In the genomic region with DNA sequence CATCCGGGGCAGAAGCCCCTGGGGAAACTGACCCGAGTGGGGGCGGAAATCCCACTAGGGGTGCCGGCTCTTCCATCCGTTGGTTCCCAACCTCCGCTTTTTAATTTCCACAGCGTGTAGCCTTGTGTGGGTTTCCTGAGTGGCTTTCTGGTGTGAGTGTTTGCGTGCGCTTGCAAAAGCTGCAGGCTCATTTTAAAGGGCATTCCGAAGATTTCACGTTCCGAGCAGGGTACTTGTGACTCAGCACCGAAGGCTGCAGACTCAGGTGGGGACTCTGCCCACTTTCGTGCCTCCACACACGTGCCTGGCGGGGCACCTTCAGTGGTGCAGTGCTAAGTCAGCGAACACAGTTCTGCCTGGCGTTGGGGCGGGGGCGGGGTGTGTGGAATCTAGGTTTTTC, we compare ENCODE assay signal across 8 mouse cellular contexts. TPM values are rescaled to one million over a fixed set of nuclear protein-coding genes. Genes with fewer than 3 reads are reported as not detected.
DNase-seq lines count a peak whose midpoint lies in the region; ATAC-seq and TF ChIP-seq lines count a peak whose summit lies in the region.

No protein-coding gene starts in this region.

- intact Hi-C loops in heart, adult 2 months (cut with DNase I) = loop anchor here (10.0 kb wide), 1 partner anchor 721 kb away; no protein-coding TSS in a partner anchor
- intact Hi-C loops in heart, postnatal 25 days (cut with DNase I) = loop anchor here (10.0 kb wide), 2 partner anchors 211 to 711 kb away; no protein-coding TSS in a partner anchor

- H3K9me3 ChIP-seq in forebrain, embryonic 16.5 days (ENCODE audit: control insufficient read depth, low read length) = no peaks in the 10 kb centered on the region
- H3K9me3 ChIP-seq in midbrain, embryonic 10.5 days (replicated peaks) = no peaks in the 10 kb centered on the region

- TF ChIP-seq CTCF in heart, adult 2 months (IDR thresholded peaks at IDR 0.05) = no peak

- no peaks in the 10 kb centered on the region for H3K79me2 ChIP-seq in heart, adult 2 months (replicated peaks; ENCODE audit: control insufficient read depth, insufficient read depth, low read length)

- peak overlapping the region; percentile 66; the same call in 1 of the 2 replicates for H3K9ac ChIP-seq in heart, adult 2 months (ENCODE audit: low read depth, low read length)
- H3K9ac ChIP-seq in forebrain, embryonic 16.5 days (replicated peaks; ENCODE audit: low read depth, low read length) = no peak overlapping the region

- H3K4me2 ChIP-seq in forebrain, embryonic 16.5 days (ENCODE audit: low read length) = peak overlapping the region; percentile 88

- peaks cover 1% of the 10 kb centered on the region; the same call in 1 of the 2 replicates for H3K4me1 ChIP-seq in heart, adult 2 months (ENCODE audit: control insufficient read depth, insufficient read depth, low read length)
- H3K4me1 ChIP-seq in forebrain, embryonic 16.5 days (replicated peaks; ENCODE audit: control insufficient read depth, insufficient read depth, low read length) = peaks cover 59% of the 10 kb centered on the region
- H3K4me1 ChIP-seq in midbrain, embryonic 10.5 days = peaks cover 69% of the 10 kb centered on the region

- no peak for TF ChIP-seq EP300 in heart, adult 2 months (IDR thresholded peaks at IDR 0.05; ENCODE audit: insufficient read depth, low read depth, low read length)

- H3K4me3 ChIP-seq in heart, adult 2 months = peak overlapping the region; percentile 67
- H3K4me3 ChIP-seq in forebrain, embryonic 16.5 days (replicated peaks; ENCODE audit: low read length) = peak overlapping the region; percentile 63
- peak overlapping the region; percentile 69 for H3K4me3 ChIP-seq in midbrain, embryonic 10.5 days

- no peak for TF ChIP-seq POLR2A in heart, adult 2 months (IDR thresholded peaks at IDR 0.05; ENCODE audit: insufficient read depth, low read depth, low read length)

- H3K27ac ChIP-seq in heart, adult 2 months = no peak overlapping the region
- H3K27ac ChIP-seq in forebrain, embryonic 16.5 days (ENCODE audit: low read length) = no peak overlapping the region
- H3K27ac ChIP-seq in midbrain, embryonic 10.5 days (replicated peaks) = no peak overlapping the region

- WGBS in heart, adult 2 months = 2% methylated on average over 20 of the region's 20 CpGs
- WGBS in forebrain, embryonic 16.5 days = 2% methylated on average over 20 of the region's 20 CpGs
- under 1% methylated on average over 20 of the region's 20 CpGs for WGBS in midbrain, embryonic 10.5 days

- ATAC-seq in forebrain, embryonic 16.5 days = no peak
- no peak for ATAC-seq in erythroblast, adult 5-6 weeks (replicated peaks; ENCODE audit: low FRiP score, poor library complexity, severe bottlenecking)

- peaks cover 19% of the 10 kb centered on the region for H3K27me3 ChIP-seq in heart, adult 2 months (ENCODE audit: control insufficient read depth, insufficient read depth, low read length)
- H3K27me3 ChIP-seq in forebrain, embryonic 16.5 days (replicated peaks; ENCODE audit: control insufficient read depth, insufficient read depth, low read length) = peaks cover 57% of the 10 kb centered on the region
- peaks cover 100% of the 10 kb centered on the region for H3K27me3 ChIP-seq in midbrain, embryonic 10.5 days (ENCODE audit: low read depth, poor library complexity, severe bottlenecking)

- H3K36me3 ChIP-seq in heart, adult 2 months (ENCODE audit: control insufficient read depth, insufficient read depth, low read length) = no peaks in the 10 kb centered on the region
- H3K36me3 ChIP-seq in forebrain, embryonic 16.5 days (ENCODE audit: control insufficient read depth, insufficient read depth) = no peaks in the 10 kb centered on the region
- H3K36me3 ChIP-seq in midbrain, embryonic 10.5 days = no peaks in the 10 kb centered on the region

- peak; percentile 23 to 54 for DNase-seq in heart, adult 2 months
- no peak for DNase-seq in heart, postnatal 25 days (ENCODE audit: low spot score)
- DNase-seq in adrenal gland, postnatal 36 days = peak; percentile 38 to 42
- DNase-seq in kidney, adult 9 months = peak; percentile 55
- peak; percentile 44 for DNase-seq in midbrain, embryonic 10.5 days (ENCODE audit: low spot score)
- no peak for DNase-seq in ovary, postnatal 14 days (ENCODE audit: low spot score)

RNA-seq across cellular contexts. Expression of a gene that starts 3.6 kb away (rescaled TPM):
- 10 to 100 TPM in 1 of 2 experiments, 1 to 10 TPM in 1; 7.6 to 11.1 TPM for total RNA-seq in heart, adult 2 months (2021)
- 4.5 and 5.6 TPM in 2 replicates for polyA plus RNA-seq in heart, adult 2 months (2012; rRNA removed)
- 1 to 10 TPM; 7.3 to 7.5 TPM for total RNA-seq in heart, postnatal 25 days (2021)
- total RNA-seq in adrenal gland, postnatal 36 days (2021) = 10 to 100 TPM; 10.1 to 23.9 TPM
- polyA plus RNA-seq in forebrain, embryonic 16.5 days (2015; fragmentation: Nextera tagmentation; extraction: Ambion mirVana) = 7.4 and 10.1 TPM in 2 replicates
- 0.70 and 1.8 TPM in 2 replicates for polyA plus RNA-seq in midbrain, embryonic 10.5 days (2016; fragmentation: Nextera tagmentation; extraction: Ambion mirVana)
- total RNA-seq in erythroblast, adult 5-6 weeks (2015; ENCODE audit: low replicate concordance) = not detected in 2 replicates
- total RNA-seq in erythroblast, adult 5-6 weeks (2017; ENCODE audit: low replicate concordance) = not detected in 2 replicates

Comparison
In these comparisons a context has a peak if more than half of its experiments do, and no peak if none do; other contexts are left out.
1. DNase-seq: peak in heart, adult 2 months (2 of 2), adrenal gland, postnatal 36 days (2 of 2), kidney, adult 9 months (single experiment) and midbrain, embryonic 10.5 days (single experiment); none in heart, postnatal 25 days (single experiment) and ovary, postnatal 14 days (single experiment).
2. RNA of a gene that starts 3.6 kb away (total RNA-seq): 10.1 to 23.9 TPM in adrenal gland, postnatal 36 days, 7.6 to 11.1 TPM in heart, adult 2 months and 7.3 to 7.5 TPM in heart, postnatal 25 days; not detected in erythroblast, adult 5-6 weeks; every median in the first group is over 4 times any median in the second.
3. Peak in every context shown above with its lines, with median percentiles within 50 percentile points of each other: H3K4me3 ChIP-seq.